Mouse (Mus musculus): ENCODE results near the gene Dennd6b. TPM values are rescaled to one million over a fixed set of nuclear protein-coding genes. Genes with fewer than 3 reads are reported as not detected.

The Dennd6b gene
- polyA plus RNA-seq, 1 experiment from 2014 or later = 15.8 TPM

GRCm38 (mm10) chr15:89144965-89145364 lies 51.3 kb downstream of the Dennd6b start:
- WGBS = 88% methylated on average over 11 of the region's 11 CpGs
- no peaks in the 10 kb centered on the region for H3K36me3 ChIP-seq (ENCODE audit: control insufficient read depth, insufficient read depth, low read length)
- H3K9me3 ChIP-seq (ENCODE audit: control insufficient read depth, low read length) = no peaks in the 10 kb centered on the region
- H3K4me3 ChIP-seq (ENCODE audit: low read length) = no peak overlapping the region
- peaks cover 54% of the 10 kb centered on the region for H3K4me1 ChIP-seq (ENCODE audit: control insufficient read depth, insufficient read depth, low read length)
- no peak overlapping the region for H3K27ac ChIP-seq (ENCODE audit: low read depth, low read length)
- no peak overlapping the region for H3K4me2 ChIP-seq (replicated peaks; ENCODE audit: low read depth, low read length)
- H3K27me3 ChIP-seq (ENCODE audit: control insufficient read depth, insufficient read depth, low read length) = peaks cover 18% of the 10 kb centered on the region
- no peak for ATAC-seq (ENCODE audit: low FRiP score, low TSS enrichment)
- H3K9ac ChIP-seq (ENCODE audit: low read depth, low read length) = no peak overlapping the region

GRCm38 (mm10) chr15:89143134-89143533 lies 53.2 kb downstream of the Dennd6b start:
- Histone ChIP-seq H3K9ac (ENCODE audit: low read depth, low read length) (no peak overlapping the region), H3K27ac (ENCODE audit: low read depth, low read length) (no peak overlapping the region), H3K27me3 (ENCODE audit: control insufficient read depth, insufficient read depth, low read length) (peaks cover 18% of the 10 kb centered on the region), H3K36me3 (ENCODE audit: control insufficient read depth, insufficient read depth, low read length) (no peaks in the 10 kb centered on the region), H3K4me1 (ENCODE audit: control insufficient read depth, insufficient read depth, low read length) (peaks cover 48% of the 10 kb centered on the region), H3K4me3 (ENCODE audit: low read length) (no peak overlapping the region), H3K9me3 (ENCODE audit: control insufficient read depth, low read length) (no peaks in the 10 kb centered on the region), H3K4me2 (replicated peaks; ENCODE audit: low read depth, low read length) (no peak overlapping the region)
- WGBS = 72% methylated on average over 2 of the region's 2 CpGs
- ATAC-seq (ENCODE audit: low FRiP score, low TSS enrichment) = no peak

- no peak overlapping the region for H3K4me3 ChIP-seq (ENCODE audit: low read length)
- ATAC-seq (ENCODE audit: low FRiP score, low TSS enrichment) = no peak
- WGBS = 42% methylated on average over 4 of the region's 4 CpGs
- no peaks in the 10 kb centered on the region for H3K9me3 ChIP-seq (ENCODE audit: control insufficient read depth, low read length)
- H3K36me3 ChIP-seq (ENCODE audit: control insufficient read depth, insufficient read depth, low read length) = no peaks in the 10 kb centered on the region
- peaks cover 14% of the 10 kb centered on the region for H3K27me3 ChIP-seq (ENCODE audit: control insufficient read depth, insufficient read depth, low read length)
- peaks cover 36% of the 10 kb centered on the region for H3K4me1 ChIP-seq (ENCODE audit: control insufficient read depth, insufficient read depth, low read length)
- no peak overlapping the region for H3K9ac ChIP-seq (ENCODE audit: low read depth, low read length)
- no peak overlapping the region for H3K27ac ChIP-seq (ENCODE audit: low read depth, low read length)
- no peak overlapping the region for H3K4me2 ChIP-seq (replicated peaks; ENCODE audit: low read depth, low read length)
These were observed 54.4 kb downstream of the Dennd6b start for GRCm38 (mm10) chr15:89141905-89142304.

- Histone ChIP-seq H3K9me3 (ENCODE audit: control insufficient read depth, low read length) (no peaks in the 10 kb centered on the region), H3K27ac (ENCODE audit: low read depth, low read length) (no peak overlapping the region), H3K4me3 (ENCODE audit: low read length) (no peak overlapping the region), H3K36me3 (ENCODE audit: control insufficient read depth, insufficient read depth, low read length) (no peaks in the 10 kb centered on the region), H3K4me2 (replicated peaks; ENCODE audit: low read depth, low read length) (peak overlapping the region; percentile 96; the same call in 1 of the 2 replicates), H3K27me3 (ENCODE audit: control insufficient read depth, insufficient read depth, low read length) (peaks cover 13% of the 10 kb centered on the region), H3K9ac (ENCODE audit: low read depth, low read length) (no peak overlapping the region), H3K4me1 (ENCODE audit: control insufficient read depth, insufficient read depth, low read length) (peaks cover 31% of the 10 kb centered on the region)
- ATAC-seq (ENCODE audit: low FRiP score, low TSS enrichment) = peak; percentile 39
- whole genome bisulfite sequencing = 13% methylated on average over 5 of the region's 5 CpGs
These were observed 54.9 kb downstream of the Dennd6b start for GRCm38 (mm10) chr15:89141443-89141842.

GRCm38 (mm10) chr15:89140659-89141252 lies 55.5 kb downstream of the Dennd6b start, which contains the start of gene Mapk12:
Gene Mapk12 (minus strand): TSS chr15:89140703.
- Histone ChIP-seq H3K27me3 (ENCODE audit: control insufficient read depth, insufficient read depth, low read length) (peaks cover 7% of the 10 kb centered on the region; the same call in 1 of the 2 replicates), H3K36me3 (ENCODE audit: control insufficient read depth, insufficient read depth, low read length) (no peaks in the 10 kb centered on the region), H3K27ac (ENCODE audit: low read depth, low read length) (no peak within 1 kb of the TSS; the same call in 1 of the 2 replicates), H3K4me1 (ENCODE audit: control insufficient read depth, insufficient read depth, low read length) (peaks cover 28% of the 10 kb centered on the region), H3K9ac (ENCODE audit: low read depth, low read length) (peak within 1 kb of the TSS; percentile 68), H3K9me3 (ENCODE audit: control insufficient read depth, low read length) (no peaks in the 10 kb centered on the region), H3K4me2 (replicated peaks; ENCODE audit: low read depth, low read length) (peak within 1 kb of the TSS; percentile 96), H3K4me3 (ENCODE audit: low read length) (peak within 1 kb of the TSS; percentile 60)
- peak; percentile 82 for ATAC-seq (ENCODE audit: low FRiP score, low TSS enrichment)
- under 1% methylated on average over 21 of the region's 21 CpGs for WGBS

GRCm38 (mm10) chr15:89140048-89140658 lies 56.1 kb downstream of the Dennd6b start:
- H3K4me3 ChIP-seq (ENCODE audit: low read length) = peak overlapping the region; percentile 60
- ATAC-seq (ENCODE audit: low FRiP score, low TSS enrichment) = peak; percentile 13
- no peak overlapping the region; the same call in 1 of the 2 replicates for H3K27ac ChIP-seq (ENCODE audit: low read depth, low read length)
- no peaks in the 10 kb centered on the region for H3K9me3 ChIP-seq (ENCODE audit: control insufficient read depth, low read length)
- H3K4me2 ChIP-seq (replicated peaks; ENCODE audit: low read depth, low read length) = peak overlapping the region; percentile 96
- peak overlapping the region; percentile 68 for H3K9ac ChIP-seq (ENCODE audit: low read depth, low read length)
- WGBS = under 1% methylated on average over 52 of the region's 53 CpGs
- H3K4me1 ChIP-seq (ENCODE audit: control insufficient read depth, insufficient read depth, low read length) = peaks cover 28% of the 10 kb centered on the region
- peaks cover 7% of the 10 kb centered on the region; the same call in 1 of the 2 replicates for H3K27me3 ChIP-seq (ENCODE audit: control insufficient read depth, insufficient read depth, low read length)
- H3K36me3 ChIP-seq (ENCODE audit: control insufficient read depth, insufficient read depth, low read length) = no peaks in the 10 kb centered on the region

- H3K4me1 ChIP-seq (ENCODE audit: control insufficient read depth, insufficient read depth, low read length) = peaks cover 28% of the 10 kb centered on the region
- WGBS = 90% methylated on average over 6 of the region's 6 CpGs
- ATAC-seq (ENCODE audit: low FRiP score, low TSS enrichment) = no peak
- no peak overlapping the region for H3K4me3 ChIP-seq (ENCODE audit: low read length)
- no peaks in the 10 kb centered on the region for H3K9me3 ChIP-seq (ENCODE audit: control insufficient read depth, low read length)
- no peaks in the 10 kb centered on the region for H3K36me3 ChIP-seq (ENCODE audit: control insufficient read depth, insufficient read depth, low read length)
- H3K4me2 ChIP-seq (replicated peaks; ENCODE audit: low read depth, low read length) = no peak overlapping the region
- no peak overlapping the region for H3K27ac ChIP-seq (ENCODE audit: low read depth, low read length)
- peaks cover 7% of the 10 kb centered on the region; the same call in 1 of the 2 replicates for H3K27me3 ChIP-seq (ENCODE audit: control insufficient read depth, insufficient read depth, low read length)
- H3K9ac ChIP-seq (ENCODE audit: low read depth, low read length) = no peak overlapping the region
These were observed 57.8 kb downstream of the Dennd6b start for GRCm38 (mm10) chr15:89138531-89138930.

GRCm38 (mm10) chr15:89138046-89138405 lies 58.3 kb downstream of the Dennd6b start:
- Histone ChIP-seq H3K27ac (ENCODE audit: low read depth, low read length) (no peak overlapping the region), H3K4me3 (ENCODE audit: low read length) (no peak overlapping the region), H3K4me1 (ENCODE audit: control insufficient read depth, insufficient read depth, low read length) (peaks cover 28% of the 10 kb centered on the region), H3K9me3 (ENCODE audit: control insufficient read depth, low read length) (no peaks in the 10 kb centered on the region), H3K9ac (ENCODE audit: low read depth, low read length) (no peak overlapping the region), H3K4me2 (replicated peaks; ENCODE audit: low read depth, low read length) (no peak overlapping the region), H3K36me3 (ENCODE audit: control insufficient read depth, insufficient read depth, low read length) (no peaks in the 10 kb centered on the region), H3K27me3 (ENCODE audit: control insufficient read depth, insufficient read depth, low read length) (peaks cover 7% of the 10 kb centered on the region; the same call in 1 of the 2 replicates)
- no peak for ATAC-seq (ENCODE audit: low FRiP score, low TSS enrichment)
- 71% methylated on average over 7 of the region's 7 CpGs for WGBS

GRCm38 (mm10) chr15:89137378-89138045 lies 58.8 kb downstream of the Dennd6b start:
- no peaks in the 10 kb centered on the region for H3K9me3 ChIP-seq (ENCODE audit: control insufficient read depth, low read length)
- H3K27ac ChIP-seq (ENCODE audit: low read depth, low read length) = no peak overlapping the region
- H3K27me3 ChIP-seq (ENCODE audit: control insufficient read depth, insufficient read depth, low read length) = peaks cover 7% of the 10 kb centered on the region; the same call in 1 of the 2 replicates
- 69% methylated on average over 11 of the region's 11 CpGs for WGBS
- peaks cover 28% of the 10 kb centered on the region for H3K4me1 ChIP-seq (ENCODE audit: control insufficient read depth, insufficient read depth, low read length)
- ATAC-seq (ENCODE audit: low FRiP score, low TSS enrichment) = no peak
- H3K36me3 ChIP-seq (ENCODE audit: control insufficient read depth, insufficient read depth, low read length) = no peaks in the 10 kb centered on the region
- H3K4me2 ChIP-seq (replicated peaks; ENCODE audit: low read depth, low read length) = no peak overlapping the region
- no peak overlapping the region for H3K9ac ChIP-seq (ENCODE audit: low read depth, low read length)
- no peak overlapping the region for H3K4me3 ChIP-seq (ENCODE audit: low read length)
